Mouse (Mus musculus) ES-Bruce4 (cell line): Measurements from ENCODE around the gene Lama5. TPM values are rescaled to one million over a fixed set of nuclear protein-coding genes. Genes with fewer than 3 reads are reported as not detected.
A peak's percentile ranks its signal among the peaks of the same experiment; 100 is the strongest.

Source experiments
- H3K27ac ChIP-seq: 2 replicates; pipeline ENCODE4 v1.5.1; 2012; ENCODE audit warnings: low read length, inconsistent platforms; ENCODE audit not compliant: insufficient read depth
- H3K27me3 ChIP-seq: 2 replicates; pipeline ENCODE4 v1.6.1; 2012; ENCODE audit warnings: mild to moderate bottlenecking, low read length, inconsistent platforms; ENCODE audit not compliant: control insufficient read depth, poor library complexity, insufficient read depth, severe bottlenecking
- H3K36me3 ChIP-seq: 2 replicates; pipeline ENCODE4 v1.6.1; 2012; ENCODE audit warnings: inconsistent platforms, mild to moderate bottlenecking, low read length, moderate library complexity; ENCODE audit not compliant: control insufficient read depth, poor library complexity, insufficient read depth, severe bottlenecking
- H3K4me1 ChIP-seq: one replicate; pipeline ENCODE4 v1.8.1; 2011; ENCODE audit warnings: low read length; ENCODE audit not compliant: control insufficient read depth, insufficient read depth
- H3K4me3 ChIP-seq: 2 replicates; pipeline ENCODE4 v1.5.1; 2011; ENCODE audit warnings: low read depth, mild to moderate bottlenecking, low read length
- H3K9ac ChIP-seq: 2 replicates; pipeline ENCODE4 v1.6.1; 2012; ENCODE audit warnings: low read depth, mild to moderate bottlenecking, inconsistent platforms; ENCODE audit not compliant: poor library complexity, severe bottlenecking
- H3K9me3 ChIP-seq: replicated peaks from 2 replicates; pipeline ENCODE4 v1.6.1; 2012; ENCODE audit warnings: mild to moderate bottlenecking, low read length, inconsistent platforms; ENCODE audit not compliant: control insufficient read depth, poor library complexity, insufficient read depth, severe bottlenecking
- CTCF ChIP-seq: IDR thresholded peaks from one replicate; pipeline ENCODE4 v1.8.1; 2011; ENCODE audit warnings: low read depth, low read length
- EP300 ChIP-seq: IDR thresholded peaks from 2 replicates; pipeline ENCODE4 v1.6.1; 2011; ENCODE audit warnings: low read depth, low read length; ENCODE audit not compliant: insufficient read depth
- POLR2A ChIP-seq: IDR thresholded peaks from one replicate; pipeline ENCODE4 v1.8.1; 2011; ENCODE audit warnings: low read length; ENCODE audit not compliant: insufficient read depth
- polyA plus RNA-seq: library from polyadenylated mRNA; stranded (reverse); fragments of >200 nt; gene quantifications from 2 replicates; pipeline ENCODE4 v1.2.4, GENCODE M21; 2011; ENCODE audit warnings: low read depth; ENCODE audit not compliant: missing spikeins, insufficient read depth, insufficient read length

Gene Lama5
- 141 and 145 TPM in 2 replicates for polyA plus RNA-seq

- H3K9ac ChIP-seq: peak within 1 kb of the TSS; percentile 74
- H3K36me3 ChIP-seq: no peaks in the 10 kb centered on the region; the same call in 1 of the 2 replicates
- peak within 1 kb of the TSS; percentile 84 for H3K4me3 ChIP-seq
- TF ChIP-seq EP300 (peak; percentile 71), POLR2A (no peak)
- no peaks in the 10 kb centered on the region for H3K27me3 ChIP-seq
- H3K27ac ChIP-seq: peak within 1 kb of the TSS; percentile 64
- peaks cover 27% of the 10 kb centered on the region for H3K4me1 ChIP-seq
- no peaks in the 10 kb centered on the region for H3K9me3 ChIP-seq
Observed at GRCm38 (mm10) chr2:180225762-180226378, at the start of gene Lama5. Gene Lama5, minus strand, starts transcription at chr2:180225859.

GRCm38 (mm10) chr2:180274523-180274922, 48.9 kb upstream of the Lama5 start:
- Histone ChIP-seq H3K27ac (no peak overlapping the region), H3K4me3 (no peak overlapping the region), H3K4me1 (peaks cover 6% of the 10 kb centered on the region), H3K36me3 (no peaks in the 10 kb centered on the region), H3K9ac (no peak overlapping the region), H3K27me3 (no peaks in the 10 kb centered on the region), H3K9me3 (no peaks in the 10 kb centered on the region)
- TF ChIP-seq CTCF (no peak), EP300 (no peak), POLR2A (no peak)

- Histone ChIP-seq H3K27ac (no peak within 1 kb of the TSS), H3K9me3 (no peaks in the 10 kb centered on the region), H3K9ac (peak within 1 kb of the TSS; percentile 86), H3K4me1 (peaks cover 6% of the 10 kb centered on the region), H3K36me3 (no peaks in the 10 kb centered on the region), H3K27me3 (no peaks in the 10 kb centered on the region), H3K4me3 (peak within 1 kb of the TSS; percentile 68)
- TF ChIP-seq CTCF (no peak), EP300 (no peak)
Observed at GRCm38 (mm10) chr2:180273394-180274244, 48.0 kb upstream of the Lama5 start, which contains the start of gene Cables2. Gene Cables2, minus strand, starts transcription at chr2:180273496.

- Histone ChIP-seq H3K9me3 (no peaks in the 10 kb centered on the region), H3K27me3 (no peaks in the 10 kb centered on the region), H3K4me3 (peak overlapping the region; percentile 68), H3K4me1 (peaks cover 2% of the 10 kb centered on the region), H3K27ac (no peak overlapping the region), H3K9ac (peak overlapping the region; percentile 86), H3K36me3 (no peaks in the 10 kb centered on the region)
- TF ChIP-seq CTCF: no peak
- TF ChIP-seq POLR2A: no peak
- no peak for TF ChIP-seq EP300
Observed at GRCm38 (mm10) chr2:180272884-180273321, 47.2 kb upstream of the Lama5 start.

- Histone ChIP-seq H3K4me3 (no peak overlapping the region), H3K27ac (no peak overlapping the region)
- no peak for TF ChIP-seq EP300
- no peak for TF ChIP-seq CTCF
- TF ChIP-seq POLR2A: no peak
Observed at GRCm38 (mm10) chr2:180271804-180272395, 46.2 kb upstream of the Lama5 start.

More at GRCm38 (mm10) chr2:180271804-180272395, 46.2 kb upstream of the Lama5 start:
- Histone ChIP-seq H3K4me1 (peaks cover 2% of the 10 kb centered on the region), H3K9me3 (no peaks in the 10 kb centered on the region), H3K36me3 (no peaks in the 10 kb centered on the region), H3K9ac (no peak overlapping the region), H3K27me3 (no peaks in the 10 kb centered on the region)
